Mouse (Mus musculus): ENCODE results near the gene Ptprr. TPM values are rescaled to one million over a fixed set of nuclear protein-coding genes. Genes with fewer than 3 reads are reported as not detected.
A peak's percentile ranks its signal among the peaks of the same experiment; 100 is the strongest.

The Ptprr gene
- 59.4 and 67.1 TPM in 2 replicates for polyA plus RNA-seq (2012; rRNA removed)

DNA sequence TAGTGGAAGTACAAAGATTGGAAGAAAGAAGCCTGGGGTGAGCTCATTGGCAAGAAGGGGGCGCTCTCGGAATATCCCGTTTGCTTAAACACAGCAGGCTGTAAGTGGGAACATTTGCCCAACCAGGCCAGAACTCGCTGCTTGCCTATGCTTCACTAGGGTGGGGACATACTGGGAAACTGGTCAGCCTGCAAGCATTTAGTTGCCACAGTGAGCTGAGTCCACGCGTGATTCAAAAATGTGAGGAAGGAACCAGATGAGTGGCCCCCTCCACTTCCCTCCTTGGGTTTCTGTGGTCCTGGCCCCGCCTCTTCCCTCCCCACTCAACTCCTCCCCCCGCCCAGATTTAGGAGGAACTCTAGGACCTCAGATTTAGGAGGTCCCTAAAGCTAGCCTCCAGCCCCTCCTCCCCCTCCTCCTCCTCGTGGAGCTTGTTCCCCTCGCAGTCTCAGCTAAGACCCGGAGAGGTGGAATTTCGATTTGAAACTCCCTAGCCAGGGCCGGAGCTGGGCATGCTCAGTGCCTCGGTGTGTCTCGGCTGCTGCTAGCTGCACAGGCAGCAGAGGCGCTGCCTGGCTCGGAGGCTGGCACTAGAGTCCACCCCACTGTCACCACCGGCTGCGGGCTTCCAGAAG lies at the start of gene Ptprr:
Gene Ptprr, plus strand, starts transcription at position 369 of the 635 bp plus-strand sequence.
- TF ChIP-seq POLR2A (IDR thresholded peaks at IDR 0.05; ENCODE audit: borderline replicate concordance, insufficient read depth, low read length) (peak; percentile 80), CTCF (IDR thresholded peaks at IDR 0.05; ENCODE audit: borderline replicate concordance, insufficient read depth, low read depth, low read length) (peak; percentile 64)
- H3K27me3 ChIP-seq (ENCODE audit: control insufficient read depth, insufficient read depth, low read length), result no peaks in the 10 kb centered on the region
- H3K27ac ChIP-seq (ENCODE audit: insufficient read depth, low read length), result peak within 1 kb of the TSS; percentile 95
- H3K4me1 ChIP-seq (ENCODE audit: control insufficient read depth, insufficient read depth, low read length), result no peaks in the 10 kb centered on the region; the same call in 1 of the 2 replicates
- H3K4me3 ChIP-seq (replicated peaks; ENCODE audit: insufficient read depth, low read depth, low read length), result peak within 1 kb of the TSS; percentile 94
- DNase-seq, result peak; percentile 94 to 96
- under 1% methylated on average over 19 of the region's 19 CpGs for WGBS

DNA sequence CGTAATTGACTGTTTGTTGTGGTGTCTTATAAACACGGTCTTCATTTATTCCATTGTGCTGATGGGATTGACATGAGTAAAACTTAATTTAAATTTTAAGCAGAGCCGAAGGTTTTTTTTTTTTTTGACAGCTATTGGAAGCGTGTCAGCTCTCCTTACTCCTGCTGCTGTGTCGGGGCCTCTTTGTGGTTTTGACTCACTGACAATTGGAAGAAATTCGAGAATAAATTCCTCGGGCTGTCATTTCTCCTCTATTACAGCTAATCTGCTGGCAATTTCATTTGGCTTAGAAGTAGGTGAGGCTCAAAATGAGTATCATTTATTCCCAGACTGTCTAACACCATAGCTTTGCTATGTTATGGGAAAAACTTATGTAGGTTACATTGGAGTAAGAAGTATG lies 41.7 kb upstream of the Ptprr start:
- 23% methylated on average over 7 of the region's 7 CpGs for WGBS
- Histone ChIP-seq H3K27me3 (ENCODE audit: control insufficient read depth, insufficient read depth, low read length) (no peaks in the 10 kb centered on the region), H3K4me3 (replicated peaks; ENCODE audit: insufficient read depth, low read depth, low read length) (no peak overlapping the region), H3K27ac (ENCODE audit: insufficient read depth, low read length) (no peak overlapping the region), H3K4me1 (ENCODE audit: control insufficient read depth, insufficient read depth, low read length) (no peaks in the 10 kb centered on the region)
- TF ChIP-seq POLR2A (IDR thresholded peaks at IDR 0.05; ENCODE audit: borderline replicate concordance, insufficient read depth, low read length), result no peak
- DNase-seq, result no peak

DNA sequence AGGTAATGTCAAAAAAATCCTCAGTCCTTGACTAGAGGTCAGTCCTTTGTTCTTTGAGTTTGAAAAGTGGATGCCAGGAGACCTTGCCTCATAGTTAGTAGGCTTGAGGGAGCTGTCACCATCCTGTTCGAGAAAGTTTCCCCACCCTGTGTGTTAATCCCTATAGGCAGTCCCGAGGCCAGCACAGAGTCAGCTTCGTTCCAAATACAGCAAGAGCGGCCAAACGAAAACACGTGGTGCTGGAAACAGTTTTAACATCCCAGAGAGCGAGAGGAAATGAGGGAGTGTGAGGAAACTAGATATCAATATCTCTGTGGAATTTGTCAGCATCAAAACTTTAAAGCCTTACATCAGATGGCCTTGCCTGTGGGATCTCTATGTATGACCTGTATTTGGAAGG lies 39.0 kb upstream of the Ptprr start:
- WGBS, result 26% methylated on average over 7 of the region's 7 CpGs
- no peak for DNase-seq
- Histone ChIP-seq H3K27me3 (ENCODE audit: control insufficient read depth, insufficient read depth, low read length) (no peaks in the 10 kb centered on the region), H3K4me1 (ENCODE audit: control insufficient read depth, insufficient read depth, low read length) (no peaks in the 10 kb centered on the region), H3K27ac (ENCODE audit: insufficient read depth, low read length) (no peak overlapping the region), H3K4me3 (replicated peaks; ENCODE audit: insufficient read depth, low read depth, low read length) (no peak overlapping the region)
- TF ChIP-seq CTCF (IDR thresholded peaks at IDR 0.05; ENCODE audit: borderline replicate concordance, insufficient read depth, low read depth, low read length), result no peak
- TF ChIP-seq POLR2A (IDR thresholded peaks at IDR 0.05; ENCODE audit: borderline replicate concordance, insufficient read depth, low read length), result no peak

DNA sequence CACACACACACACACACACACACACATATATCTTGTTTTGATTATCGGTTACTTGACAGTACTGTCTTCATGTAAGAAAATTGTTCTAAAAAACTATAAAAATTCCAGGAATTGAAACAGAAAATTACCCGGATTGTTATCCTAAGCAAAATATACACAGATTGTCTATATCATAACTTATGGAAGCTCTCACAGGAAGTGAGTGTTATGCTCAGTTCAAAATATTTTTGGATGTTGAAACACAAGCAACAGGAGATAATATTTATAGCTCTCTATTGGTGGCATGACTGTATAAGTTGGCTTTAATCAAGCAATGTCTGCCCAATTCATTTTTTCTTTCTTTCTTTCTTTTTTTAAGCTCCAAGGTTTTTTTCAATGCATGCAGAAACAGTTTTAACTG lies 38.0 kb upstream of the Ptprr start:
- Histone ChIP-seq H3K27ac (ENCODE audit: insufficient read depth, low read length) (no peak overlapping the region), H3K27me3 (ENCODE audit: control insufficient read depth, insufficient read depth, low read length) (no peaks in the 10 kb centered on the region), H3K4me1 (ENCODE audit: control insufficient read depth, insufficient read depth, low read length) (no peaks in the 10 kb centered on the region), H3K4me3 (replicated peaks; ENCODE audit: insufficient read depth, low read depth, low read length) (no peak overlapping the region)
- no peak for DNase-seq
- 98% methylated on average over 2 of the region's 2 CpGs for WGBS
- TF ChIP-seq CTCF (IDR thresholded peaks at IDR 0.05; ENCODE audit: borderline replicate concordance, insufficient read depth, low read depth, low read length) (no peak), POLR2A (IDR thresholded peaks at IDR 0.05; ENCODE audit: borderline replicate concordance, insufficient read depth, low read length) (no peak)

DNA sequence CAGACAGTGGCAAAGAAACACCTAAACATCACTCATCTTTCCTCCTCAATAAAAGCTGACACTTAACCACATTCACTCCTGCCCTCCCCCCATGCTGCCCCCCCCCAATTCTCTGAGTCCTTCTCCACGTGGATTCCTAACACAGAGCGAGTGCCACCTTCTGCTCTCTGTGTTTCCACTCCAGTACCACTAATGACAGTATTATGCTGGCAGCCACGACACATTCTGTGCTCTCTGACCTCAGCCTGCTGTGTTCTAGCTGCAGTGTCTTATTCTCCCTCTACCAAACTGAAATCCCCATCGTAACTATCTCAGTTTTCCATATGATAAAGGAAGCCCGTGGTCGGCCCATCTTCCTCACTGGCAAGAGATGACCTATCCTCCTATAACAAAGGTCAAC lies 33.7 kb upstream of the Ptprr start:
- H3K4me3 ChIP-seq (replicated peaks; ENCODE audit: insufficient read depth, low read depth, low read length), result no peak overlapping the region
- TF ChIP-seq CTCF (IDR thresholded peaks at IDR 0.05; ENCODE audit: borderline replicate concordance, insufficient read depth, low read depth, low read length) (no peak), POLR2A (IDR thresholded peaks at IDR 0.05; ENCODE audit: borderline replicate concordance, insufficient read depth, low read length) (no peak)
- H3K27me3 ChIP-seq (ENCODE audit: control insufficient read depth, insufficient read depth, low read length), result no peaks in the 10 kb centered on the region
- no peaks in the 10 kb centered on the region; the same call in 1 of the 2 replicates for H3K4me1 ChIP-seq (ENCODE audit: control insufficient read depth, insufficient read depth, low read length)
- WGBS, result 45% methylated on average over 6 of the region's 6 CpGs
- no peak overlapping the region for H3K27ac ChIP-seq (ENCODE audit: insufficient read depth, low read length)
- DNase-seq, result no peak

DNA sequence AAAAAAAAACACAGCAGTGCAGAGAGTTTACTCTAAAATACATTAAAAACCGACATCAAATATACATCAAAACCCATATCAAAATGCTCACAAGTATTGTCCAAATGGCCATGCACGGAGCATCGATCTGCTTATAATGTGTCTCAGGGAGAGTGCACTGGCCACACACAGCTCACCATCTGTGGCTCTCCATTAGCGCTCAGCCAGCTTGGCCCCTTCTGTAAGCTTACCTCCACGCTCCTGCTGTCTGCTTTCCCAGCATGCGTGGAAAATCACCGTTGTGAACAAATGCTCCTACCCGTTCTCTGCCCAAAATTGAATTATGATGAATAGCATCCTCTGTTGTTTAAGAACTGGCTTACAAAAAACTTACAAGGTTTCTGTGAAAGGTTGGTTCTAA lies 16.2 kb upstream of the Ptprr start:
- 4% methylated on average over 8 of the region's 8 CpGs for WGBS
- no peaks in the 10 kb centered on the region for H3K27me3 ChIP-seq (ENCODE audit: control insufficient read depth, insufficient read depth, low read length)
- TF ChIP-seq CTCF (IDR thresholded peaks at IDR 0.05; ENCODE audit: borderline replicate concordance, insufficient read depth, low read depth, low read length), result no peak
- no peak for TF ChIP-seq POLR2A (IDR thresholded peaks at IDR 0.05; ENCODE audit: borderline replicate concordance, insufficient read depth, low read length)
- H3K4me3 ChIP-seq (replicated peaks; ENCODE audit: insufficient read depth, low read depth, low read length), result no peak overlapping the region
- H3K4me1 ChIP-seq (ENCODE audit: control insufficient read depth, insufficient read depth, low read length), result peaks cover 12% of the 10 kb centered on the region; the same call in 1 of the 2 replicates
- H3K27ac ChIP-seq (ENCODE audit: insufficient read depth, low read length), result no peak overlapping the region
- DNase-seq, result peak; percentile 85 to 94

DNA sequence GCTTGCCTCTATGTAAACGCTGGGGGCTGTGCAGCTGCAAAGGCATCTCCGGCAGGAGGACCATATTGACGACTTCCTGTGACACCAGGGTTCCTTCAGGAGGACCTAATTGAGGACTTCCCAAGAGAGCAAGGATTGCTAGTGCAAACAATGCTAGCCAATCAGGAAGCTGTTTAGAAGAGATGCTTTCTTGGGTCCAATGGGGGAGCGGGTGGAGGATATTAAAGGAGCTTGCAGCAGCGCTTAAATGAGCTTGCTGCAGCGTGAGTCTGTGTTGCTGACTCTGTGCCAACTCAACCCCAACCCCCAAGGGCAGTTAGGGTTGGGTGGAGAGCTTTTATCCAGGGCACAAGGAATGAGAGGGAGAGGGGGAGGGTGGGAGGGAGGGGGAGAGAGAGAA lies 11.3 kb upstream of the Ptprr start:
- no peaks in the 10 kb centered on the region for H3K27me3 ChIP-seq (ENCODE audit: control insufficient read depth, insufficient read depth, low read length)
- H3K4me1 ChIP-seq (ENCODE audit: control insufficient read depth, insufficient read depth, low read length), result peaks cover 5% of the 10 kb centered on the region; the same call in 1 of the 2 replicates
- no peak for TF ChIP-seq CTCF (IDR thresholded peaks at IDR 0.05; ENCODE audit: borderline replicate concordance, insufficient read depth, low read depth, low read length)
- no peak for TF ChIP-seq POLR2A (IDR thresholded peaks at IDR 0.05; ENCODE audit: borderline replicate concordance, insufficient read depth, low read length)
- DNase-seq, result no peak
- H3K4me3 ChIP-seq (replicated peaks; ENCODE audit: insufficient read depth, low read depth, low read length), result no peak overlapping the region
- no peak overlapping the region for H3K27ac ChIP-seq (ENCODE audit: insufficient read depth, low read length)
- 64% methylated on average over 6 of the region's 6 CpGs for WGBS

DNA sequence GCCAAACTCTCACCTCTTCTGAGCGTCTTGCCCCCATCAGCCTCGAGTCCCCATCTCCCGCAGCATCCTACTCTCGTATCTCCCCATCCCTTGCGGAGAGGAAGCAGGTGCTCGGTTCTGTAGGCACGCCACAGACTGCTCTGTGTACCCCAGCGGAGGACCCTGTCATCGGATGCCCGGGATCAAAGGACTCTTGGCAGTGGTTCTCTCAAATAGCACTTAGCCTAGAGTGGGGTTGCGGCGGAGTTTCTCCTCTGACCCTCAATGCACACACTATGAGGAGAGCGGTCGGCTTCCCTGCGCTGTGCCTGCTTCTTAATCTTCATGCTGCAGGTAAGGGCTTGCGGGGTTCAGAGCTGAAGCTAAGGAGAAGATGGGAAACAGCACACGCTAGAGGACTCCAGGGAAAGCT lies 473 bp downstream of the Ptprr start:
- under 1% methylated on average over 17 of the region's 17 CpGs for WGBS
- H3K4me1 ChIP-seq (ENCODE audit: control insufficient read depth, insufficient read depth, low read length), result no peaks in the 10 kb centered on the region; the same call in 1 of the 2 replicates
- H3K27ac ChIP-seq (ENCODE audit: insufficient read depth, low read length), result peak overlapping the region; percentile 95
- TF ChIP-seq POLR2A (IDR thresholded peaks at IDR 0.05; ENCODE audit: borderline replicate concordance, insufficient read depth, low read length) (no peak), CTCF (IDR thresholded peaks at IDR 0.05; ENCODE audit: borderline replicate concordance, insufficient read depth, low read depth, low read length) (no peak)
- H3K27me3 ChIP-seq (ENCODE audit: control insufficient read depth, insufficient read depth, low read length), result no peaks in the 10 kb centered on the region
- peak overlapping the region; percentile 94 for H3K4me3 ChIP-seq (replicated peaks; ENCODE audit: insufficient read depth, low read depth, low read length)
- DNase-seq, result no peak
